Mouse (Mus musculus) adrenal gland, postnatal 14 days (tissue): Measurements from ENCODE around the gene Cmtm8. TPM values are rescaled to one million over a fixed set of nuclear protein-coding genes. Genes with fewer than 3 reads are reported as not detected.

Experiments
- DNase-seq: peaks from one replicate; pipeline ENCODE4 v3.0.0; 2021; ENCODE audit warnings: mixed read lengths
- total RNA-seq: library from RNA; stranded (reverse); gene quantifications from 2 replicates; pipeline ENCODE4 v1.2.3, GENCODE M21; 2021

The Cmtm8 gene
- total RNA-seq, 1 experiment from 2014 or later = 16.9 TPM

DNA sequence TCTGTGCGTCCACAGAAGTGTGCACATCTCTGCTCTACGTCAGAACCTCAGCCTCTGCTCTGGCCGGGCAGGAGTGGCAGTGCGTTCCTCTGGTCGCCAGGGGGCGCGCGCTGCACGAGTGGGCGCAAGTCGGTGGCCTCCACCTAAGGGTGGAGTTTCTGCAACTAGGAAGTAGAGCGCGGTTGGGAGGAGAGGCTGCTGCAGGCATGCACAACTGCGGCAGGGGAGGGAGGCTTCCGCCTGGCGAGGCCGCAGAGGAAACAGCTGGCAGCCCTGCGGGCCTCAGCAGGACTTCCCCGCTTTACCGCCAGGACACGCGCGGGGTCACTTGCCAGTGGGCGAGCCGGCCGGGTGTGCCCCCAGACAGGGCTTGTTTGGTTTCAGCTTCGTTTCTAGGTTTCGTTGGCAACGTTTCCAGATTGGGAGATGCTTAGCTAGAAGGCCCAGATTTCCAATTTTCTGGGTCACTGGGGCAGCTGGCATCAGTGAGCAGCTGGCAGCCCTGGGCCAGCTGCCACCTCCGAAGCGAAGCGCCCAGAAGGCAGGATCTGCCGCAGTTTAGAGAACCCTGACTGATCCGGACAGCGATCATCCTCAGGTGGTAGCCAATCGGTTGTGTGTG lies 91.0 kb downstream of the Cmtm8 start:
- peak; percentile 97 for DNase-seq

DNA sequence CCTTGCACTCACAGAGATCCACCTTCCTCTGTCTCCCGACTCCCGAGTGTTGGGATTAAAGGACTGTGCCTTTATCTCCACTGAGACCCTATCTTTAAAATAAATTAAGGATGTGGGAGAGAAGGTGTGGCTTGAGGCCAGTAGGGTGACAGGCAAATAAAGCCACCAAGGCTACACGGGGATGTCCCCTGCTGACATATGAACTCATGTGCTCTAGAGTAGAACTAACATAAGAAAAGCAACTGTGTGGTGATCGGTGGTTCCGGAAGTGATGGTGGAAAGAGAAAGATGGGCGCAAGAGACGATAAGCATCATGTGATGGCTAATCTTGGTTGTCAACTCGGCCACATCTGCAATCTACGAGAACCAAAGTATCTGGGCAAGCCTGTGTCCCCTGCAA lies 91.6 kb downstream of the Cmtm8 start:
- DNase-seq = no peak

DNA sequence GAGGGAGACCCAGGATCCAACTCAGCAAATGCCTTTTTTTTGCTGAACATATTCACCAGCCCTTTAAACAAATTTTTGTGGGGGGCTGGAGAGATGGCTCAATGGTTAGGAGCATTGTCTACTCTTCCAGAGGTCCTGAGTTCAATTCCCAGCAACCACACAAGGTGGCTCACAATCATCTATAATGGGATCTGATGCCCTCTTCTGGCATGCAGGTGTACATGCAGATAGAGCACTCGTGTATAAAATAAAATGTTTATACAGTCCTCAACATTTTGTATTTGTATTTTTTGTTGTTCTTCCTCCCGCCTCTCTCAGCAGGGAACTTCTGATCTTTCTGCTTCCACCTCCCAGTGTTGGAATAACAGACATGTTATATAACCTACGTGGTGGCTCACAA lies 92.4 kb downstream of the Cmtm8 start:
- DNase-seq = no peak

DNA sequence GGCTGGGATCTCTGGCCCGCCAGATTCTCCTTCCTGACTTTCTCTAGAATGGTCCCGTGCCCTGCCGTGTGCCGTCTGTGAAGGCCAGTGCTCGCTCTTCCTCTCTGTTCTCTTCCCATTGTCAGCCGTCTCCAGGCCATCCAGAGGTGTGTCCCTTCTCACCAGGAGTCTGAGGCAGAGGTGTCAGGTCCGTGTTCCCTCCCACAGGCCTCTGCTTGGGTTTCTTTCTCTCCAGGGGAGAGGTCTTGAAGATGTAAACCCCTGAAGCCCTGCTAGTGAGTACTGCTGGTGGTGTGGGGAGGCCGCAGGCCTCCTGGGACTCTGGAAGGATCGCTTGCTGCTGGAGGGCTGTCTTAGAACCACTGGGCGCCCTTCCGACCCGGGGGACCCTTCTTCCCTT lies 96.5 kb downstream of the Cmtm8 start:
- no peak for DNase-seq

DNA sequence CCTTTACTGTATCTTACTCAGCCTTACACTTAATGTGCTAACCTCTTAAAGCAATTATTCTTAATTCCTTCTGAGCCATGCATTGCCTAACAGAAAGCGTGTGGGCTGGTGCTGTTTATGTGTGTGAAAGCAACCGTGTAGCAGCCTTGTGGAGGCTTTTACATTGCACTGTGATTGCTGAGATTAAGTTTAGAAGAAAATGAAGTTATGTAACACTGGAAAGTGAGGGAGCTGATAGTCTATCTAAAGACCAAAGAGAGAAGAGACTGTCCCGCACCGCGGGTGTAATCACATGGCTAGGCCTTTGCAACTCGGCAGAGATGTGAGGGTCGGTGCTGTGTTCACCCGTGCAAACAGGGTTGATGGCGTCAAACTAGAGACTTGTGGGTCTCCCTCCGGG lies 96.9 kb downstream of the Cmtm8 start:
- DNase-seq = no peak

DNA sequence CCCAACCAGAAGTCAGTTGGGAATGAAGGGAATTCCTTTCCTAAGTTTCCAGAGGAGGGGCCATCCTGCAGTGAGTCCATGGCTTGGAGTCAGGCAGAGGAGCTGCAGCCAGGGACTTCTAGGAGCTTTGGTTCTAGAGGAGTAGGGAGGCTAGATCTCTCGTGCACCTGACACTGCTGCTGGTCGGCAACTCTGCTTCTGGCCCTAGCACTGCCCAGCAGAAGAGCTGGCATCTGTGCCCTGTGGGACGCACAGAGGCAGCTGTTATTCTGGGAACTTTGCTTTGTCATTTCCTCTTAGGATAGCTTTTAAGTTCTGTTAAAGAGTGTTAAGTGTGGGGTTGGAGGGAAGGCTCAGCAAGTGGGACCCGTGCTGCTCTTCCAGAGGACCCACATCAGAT lies 98.3 kb downstream of the Cmtm8 start:
- no peak for DNase-seq

DNA sequence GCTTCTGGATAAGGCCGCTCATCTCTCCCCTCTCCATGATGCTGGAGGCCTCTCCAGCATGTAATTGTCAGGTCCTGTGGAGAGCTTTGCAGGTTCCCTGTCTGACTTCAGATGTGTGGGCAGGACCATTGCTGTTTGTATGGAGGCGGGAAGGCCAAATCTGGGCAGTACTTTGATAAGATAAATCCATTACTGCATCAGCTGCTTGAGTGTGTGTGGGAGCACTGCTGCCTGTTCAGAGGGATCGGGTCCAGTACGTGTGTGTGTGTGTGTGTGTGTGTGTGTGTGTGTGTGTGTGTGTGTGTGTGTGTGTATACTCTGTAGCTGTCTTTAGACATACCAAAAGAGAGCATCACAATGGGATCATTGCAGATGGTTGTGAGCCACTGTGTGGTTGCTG lies 98.8 kb downstream of the Cmtm8 start:
- DNase-seq = no peak

DNA sequence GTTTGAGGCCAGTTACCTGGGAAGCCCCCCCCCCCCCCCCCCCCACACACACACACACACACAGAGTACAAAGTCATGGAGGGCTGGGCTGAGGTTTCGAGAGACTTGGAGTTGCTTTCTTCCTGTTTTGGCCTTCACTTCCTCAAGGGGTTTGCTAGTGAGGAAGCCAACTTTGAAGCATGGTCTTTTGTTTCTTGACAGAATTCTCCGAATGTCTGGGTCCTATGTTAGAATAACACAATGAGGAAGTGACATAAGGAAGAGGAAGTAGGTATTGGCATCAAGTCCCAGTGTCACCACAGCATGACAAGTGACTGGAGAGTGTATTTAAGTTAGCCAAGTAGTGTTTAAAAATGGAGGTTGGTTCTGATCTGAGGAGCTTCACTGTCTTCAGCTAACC lies 101.2 kb downstream of the Cmtm8 start:
- no peak for DNase-seq

DNA sequence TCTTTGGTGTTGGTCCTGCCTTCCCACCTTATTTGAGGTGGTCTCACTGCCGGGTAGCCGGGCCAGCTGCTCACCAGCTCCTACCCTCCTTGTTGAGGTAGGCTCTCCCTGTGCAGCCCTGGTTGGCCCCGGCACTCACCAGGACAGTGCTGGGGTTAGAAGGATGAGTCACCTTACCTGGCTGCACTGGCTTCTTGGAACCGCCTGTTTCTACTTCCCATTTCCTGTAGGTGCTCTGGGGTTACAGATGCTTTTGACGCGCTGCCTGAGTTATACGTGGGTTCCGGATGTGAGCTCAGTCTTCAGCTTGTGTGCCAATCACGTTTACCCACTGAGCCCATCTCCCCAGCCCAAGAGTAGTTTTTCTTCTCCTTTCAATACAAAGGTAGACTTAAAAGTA lies 103.6 kb downstream of the Cmtm8 start:
- DNase-seq = no peak

Other genes starting within 250 kb of the Cmtm8 start
- gene Cnot10, start 204.0 kb downstream of the Cmtm8 start, total RNA-seq = 33.9 and 36.5 TPM in 2 replicates
- 37.1 and 44.6 TPM in 2 replicates for gene Dync1li1, start 155.4 kb downstream of the Cmtm8 start, total RNA-seq
- gene Cmtm6, start 113.0 kb downstream of the Cmtm8 start, total RNA-seq = 57.6 and 58.5 TPM in 2 replicates
- gene Cmtm7, start 62.3 kb downstream of the Cmtm8 start, total RNA-seq = 32.0 and 36.7 TPM in 2 replicates
- 27.2 and 28.3 TPM in 2 replicates for gene Gpd1l, start 89.8 kb upstream of the Cmtm8 start, total RNA-seq
- gene Osbpl10, start 134.4 kb upstream of the Cmtm8 start, total RNA-seq = 6.8 and 8.6 TPM in 2 replicates
- gene Rps27rt, start 138.6 kb upstream of the Cmtm8 start, total RNA-seq = 51.1 and 57.4 TPM in 2 replicates